Mouse (Mus musculus) kidney, adult 2 months (tissue): ENCODE results near the gene Sirt3. TPM values are rescaled to one million over a fixed set of nuclear protein-coding genes. Genes with fewer than 3 reads are reported as not detected.
A peak's percentile ranks its signal among the peaks of the same experiment; 100 is the strongest.

Experiments used
- DNase-seq: peaks from one replicate; pipeline ENCODE4 v3.0.0; 2021
- H3K27ac ChIP-seq: fragments of 200-500 bp; 2 replicates; pipeline ENCODE4 v1.5.1; 2012; ENCODE audit warnings: low read depth, low read length, control low read depth, inconsistent platforms; ENCODE audit not compliant: insufficient read depth
- H3K27me3 ChIP-seq: fragments of 200-500 bp; replicated peaks from 2 replicates; pipeline ENCODE4 v1.6.1; 2012; ENCODE audit warnings: mild to moderate bottlenecking, moderate library complexity, low read length, inconsistent platforms; ENCODE audit not compliant: control insufficient read depth, insufficient read depth
- H3K36me3 ChIP-seq: fragments of 200-500 bp; 2 replicates; pipeline ENCODE4 v1.6.1; 2012; ENCODE audit warnings: mild to moderate bottlenecking, moderate library complexity, low read length, inconsistent platforms; ENCODE audit not compliant: control insufficient read depth, insufficient read depth
- H3K4me1 ChIP-seq: fragments of 200-500 bp; 2 replicates; pipeline ENCODE4 v1.6.1; 2011; ENCODE audit warnings: low read length; ENCODE audit not compliant: control insufficient read depth, insufficient read depth
- H3K4me3 ChIP-seq: fragments of 200-500 bp; 2 replicates; pipeline ENCODE4 v1.5.1; 2011; ENCODE audit warnings: mild to moderate bottlenecking, low read depth, low read length, control low read depth; ENCODE audit not compliant: insufficient read depth
- CTCF ChIP-seq: fragments of 200-500 bp; conservative IDR thresholded peaks from 2 replicates; pipeline ENCODE4 v1.5.1; 2011; ENCODE audit warnings: low read depth, mild to moderate bottlenecking, control low read depth, low read length, moderate library complexity, mixed read lengths; ENCODE audit not compliant: insufficient read depth, insufficient read length
- POLR2A ChIP-seq: fragments of 200-500 bp; IDR thresholded peaks from one replicate; pipeline ENCODE4 v1.6.1; 2011; ENCODE audit warnings: low read depth, low read length, control low read depth
- WGBS: fragments of 180-500 bp; shearing (Covaris S2); methylation state at CpG from one replicate; pipeline ENCODE4 v1.1.7; 2018; 5-methylcytosine and 5-hydroxymethylcytosine counted together
- polyA plus RNA-seq: library from polyadenylated mRNA; depleted of rRNA; stranded (reverse); fragments of >200 nt; gene quantifications from 2 replicates; pipeline ENCODE4 v1.2.3, GENCODE M21; 2012

The Sirt3 gene
- polyA plus RNA-seq, 1 experiment, result 155 TPM

DNA sequence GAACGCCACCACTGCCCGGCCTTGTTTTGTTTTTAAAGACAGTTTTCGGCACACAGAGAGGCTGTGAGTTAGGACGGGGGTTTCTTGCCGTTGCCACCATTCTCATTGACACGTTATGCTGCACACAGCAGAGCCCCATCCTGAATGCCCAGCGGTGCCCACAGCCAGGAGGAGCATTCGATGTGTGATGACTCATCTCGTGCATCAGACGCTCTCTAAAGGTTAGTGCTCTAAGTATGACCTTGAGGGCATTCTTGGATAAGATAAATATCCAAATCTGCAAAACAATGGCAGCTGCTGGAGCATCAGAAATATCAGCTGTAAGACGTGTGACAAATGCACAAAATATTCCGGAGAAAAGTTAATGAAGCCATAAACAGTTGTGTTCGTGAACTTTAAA is 25.0 kb upstream of the Sirt3 start:
- Histone ChIP-seq H3K36me3 (no peaks in the 10 kb centered on the region), H3K27ac (peak overlapping the region; percentile 87), H3K4me1 (peaks cover 3% of the 10 kb centered on the region; the same call in 1 of the 2 replicates), H3K27me3 (no peaks in the 10 kb centered on the region), H3K4me3 (peak overlapping the region; percentile 48)
- 59% methylated on average over 13 of the region's 13 CpGs for WGBS
- TF ChIP-seq POLR2A (no peak), CTCF (no peak)
- DNase-seq, result no peak

DNA sequence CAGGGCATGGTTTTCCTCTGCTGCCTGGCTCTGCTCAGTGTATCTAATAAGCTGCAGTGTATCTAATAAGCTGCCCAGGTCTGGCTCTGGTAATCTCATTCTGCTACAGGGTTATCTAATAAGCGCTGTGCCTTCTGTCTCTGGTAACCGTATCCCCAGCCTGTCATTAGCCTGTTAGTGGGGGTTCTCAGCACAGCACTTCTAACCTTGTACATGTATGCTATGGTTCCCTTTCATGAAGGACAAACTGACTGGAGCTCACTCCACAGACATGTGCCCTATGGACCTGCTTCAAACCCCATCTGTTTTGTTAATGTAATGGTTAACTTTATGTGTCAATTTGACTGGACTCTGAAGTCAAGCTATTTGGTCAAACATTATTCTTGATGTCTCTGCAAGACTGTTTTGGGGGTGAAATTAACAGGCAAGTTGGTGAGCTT is 23.6 kb upstream of the Sirt3 start:
- 68% methylated on average over 2 of the region's 2 CpGs for WGBS
- peaks cover 2% of the 10 kb centered on the region; the same call in 1 of the 2 replicates for H3K4me1 ChIP-seq
- peak; percentile 85 for DNase-seq
- H3K27me3 ChIP-seq, result no peaks in the 10 kb centered on the region
- peak overlapping the region; percentile 48; the same call in 1 of the 2 replicates for H3K4me3 ChIP-seq
- H3K27ac ChIP-seq, result peak overlapping the region; percentile 94
- TF ChIP-seq CTCF, result no peak
- TF ChIP-seq POLR2A, result no peak
- H3K36me3 ChIP-seq, result no peaks in the 10 kb centered on the region

GRCm38 (mm10) chr7:140903212-140903611 is 21.1 kb upstream of the Sirt3 start:
- WGBS, result 24% methylated on average over 13 of the region's 13 CpGs
- H3K27me3 ChIP-seq, result no peaks in the 10 kb centered on the region
- TF ChIP-seq POLR2A (no peak), CTCF (peak; percentile 86)
- no peak overlapping the region for H3K4me3 ChIP-seq
- no peaks in the 10 kb centered on the region for H3K36me3 ChIP-seq
- peak; percentile 86 for DNase-seq
- H3K4me1 ChIP-seq, result peaks cover 2% of the 10 kb centered on the region; the same call in 1 of the 2 replicates
- no peak overlapping the region for H3K27ac ChIP-seq

- TF ChIP-seq CTCF (no peak), POLR2A (no peak)
- Histone ChIP-seq H3K4me1 (peaks cover 2% of the 10 kb centered on the region; the same call in 1 of the 2 replicates), H3K27me3 (no peaks in the 10 kb centered on the region), H3K36me3 (no peaks in the 10 kb centered on the region), H3K4me3 (no peak overlapping the region), H3K27ac (no peak overlapping the region)
- 67% methylated on average over 15 of the region's 15 CpGs for WGBS
- peak; percentile 38 for DNase-seq
Measured at GRCm38 (mm10) chr7:140902036-140902875, 20.1 kb upstream of the Sirt3 start.

DNA sequence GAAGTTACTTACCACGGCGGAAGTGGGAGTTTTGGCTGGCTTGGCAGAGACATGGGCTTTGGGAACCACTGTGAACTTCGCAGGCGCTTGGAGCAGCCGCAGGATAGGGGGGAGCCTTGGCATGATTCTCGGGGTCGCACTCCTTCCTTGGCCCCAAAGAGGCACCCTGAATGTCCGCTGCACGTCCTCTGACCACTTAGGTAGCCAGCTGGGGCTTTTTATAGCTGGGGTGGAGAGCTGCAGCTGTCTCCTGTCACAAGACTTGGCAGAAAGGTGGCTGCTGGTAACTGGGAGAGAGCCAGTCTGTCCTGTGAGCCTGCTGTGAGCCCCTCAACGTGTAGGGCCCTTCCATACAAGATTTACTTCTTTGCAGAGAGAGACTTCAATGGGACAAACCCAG is 18.1 kb upstream of the Sirt3 start, which contains the start of gene Cox8b:
Cox8b (minus strand) TSS at position 227 of the 400 bp plus-strand sequence.
- DNase-seq, result no peak
- H3K4me1 ChIP-seq, result peaks cover 2% of the 10 kb centered on the region; the same call in 1 of the 2 replicates
- no peaks in the 10 kb centered on the region for H3K36me3 ChIP-seq
- no peaks in the 10 kb centered on the region for H3K27me3 ChIP-seq
- 58% methylated on average over 10 of the region's 10 CpGs for WGBS
- no peak for TF ChIP-seq POLR2A
- TF ChIP-seq CTCF, result no peak
- H3K27ac ChIP-seq, result no peak within 1 kb of the TSS
- no peak within 1 kb of the TSS for H3K4me3 ChIP-seq

- Histone ChIP-seq H3K36me3 (no peaks in the 10 kb centered on the region), H3K27me3 (no peaks in the 10 kb centered on the region), H3K4me1 (peaks cover 2% of the 10 kb centered on the region; the same call in 1 of the 2 replicates), H3K27ac (no peak overlapping the region), H3K4me3 (no peak overlapping the region)
- no peak for TF ChIP-seq POLR2A
- no peak for TF ChIP-seq CTCF
- no peak for DNase-seq
- WGBS, result 90% methylated on average over 3 of the region's 3 CpGs
Measured at GRCm38 (mm10) chr7:140899121-140899520, 17.0 kb upstream of the Sirt3 start.

GRCm38 (mm10) chr7:140897863-140898262 is 15.8 kb upstream of the Sirt3 start:
- H3K27ac ChIP-seq, result no peak overlapping the region
- no peaks in the 10 kb centered on the region for H3K27me3 ChIP-seq
- TF ChIP-seq POLR2A, result no peak
- no peak for TF ChIP-seq CTCF
- DNase-seq, result no peak
- H3K36me3 ChIP-seq, result no peaks in the 10 kb centered on the region
- WGBS, result 80% methylated on average over 7 of the region's 7 CpGs
- H3K4me3 ChIP-seq, result no peak overlapping the region
- H3K4me1 ChIP-seq, result no peaks in the 10 kb centered on the region
